Mouse (Mus musculus): Measurements from ENCODE around the gene Vps8. TPM values are rescaled to one million over a fixed set of nuclear protein-coding genes. Genes with fewer than 3 reads are reported as not detected.

Vps8 gene
- polyA plus RNA-seq, 1 experiment from 2014 or later, result 14.5 TPM

DNA sequence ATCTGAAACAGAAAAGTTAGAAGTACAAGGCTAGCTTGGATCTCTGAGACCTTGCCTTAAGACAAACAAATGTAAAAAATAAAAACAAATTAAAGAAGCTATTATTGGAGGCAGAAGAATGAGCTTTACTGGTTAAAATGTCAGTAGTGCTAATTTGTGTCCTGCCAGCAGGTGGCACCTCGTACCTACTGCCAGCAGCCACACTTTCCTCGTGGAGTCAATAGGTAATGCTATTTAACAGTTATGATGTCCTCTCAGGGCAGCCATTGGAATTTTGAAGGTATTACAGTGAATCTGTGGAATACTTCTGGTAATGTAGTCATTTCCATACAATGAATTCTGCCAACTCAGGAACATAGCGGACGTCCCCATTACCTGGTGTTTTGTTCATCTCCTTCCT is 65.5 kb downstream of the Vps8 start:
- no peak overlapping the region for H3K9ac ChIP-seq
- 45% methylated on average over 4 of the region's 4 CpGs for WGBS

DNA sequence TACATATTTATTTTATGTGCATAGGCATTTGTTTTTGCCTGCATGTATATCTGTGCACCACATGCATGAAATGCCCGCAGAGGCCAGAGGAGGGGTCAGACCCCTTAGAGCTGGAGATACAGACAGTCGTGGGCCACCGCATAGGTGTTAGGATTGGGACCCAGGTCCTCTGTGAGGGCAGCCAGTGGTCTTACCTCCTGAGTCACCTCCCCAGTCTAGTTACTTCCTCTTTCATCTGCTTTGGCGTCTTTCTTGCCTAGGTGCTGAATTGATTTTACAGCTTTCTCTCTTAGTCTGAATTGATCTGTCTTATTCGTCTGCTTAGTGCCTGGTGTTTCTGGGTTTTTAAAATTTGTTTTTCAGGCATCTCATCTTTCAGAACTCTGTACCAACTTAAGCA is 69.4 kb downstream of the Vps8 start:
- Histone ChIP-seq H3K27me3 (no peaks in the 10 kb centered on the region), H3K9ac (no peak overlapping the region), H3K4me1 (0 out of 2 replicates have a peak, but pooled peaks cover 3% of the 10 kb centered on the region), H3K4me2 (no peak overlapping the region), H3K4me3 (no peak overlapping the region), H3K9me3 (no peaks in the 10 kb centered on the region), H3K27ac (no peak overlapping the region), H3K36me3 (no peaks in the 10 kb centered on the region)
- no peak for ATAC-seq (ENCODE audit: insufficient number of reproducible peaks, low FRiP score, low TSS enrichment, low read depth)
- WGBS, result 65% methylated on average over 5 of the region's 5 CpGs

More for the DNA sequence above, 65.5 kb downstream of the Vps8 start:
- Histone ChIP-seq H3K36me3 (no peaks in the 10 kb centered on the region), H3K9me3 (no peaks in the 10 kb centered on the region), H3K27ac (no peak overlapping the region), H3K27me3 (no peaks in the 10 kb centered on the region), H3K4me3 (no peak overlapping the region), H3K4me1 (0 out of 2 replicates have a peak, but pooled peaks cover 3% of the 10 kb centered on the region), H3K4me2 (no peak overlapping the region)
- ATAC-seq (ENCODE audit: insufficient number of reproducible peaks, low FRiP score, low TSS enrichment, low read depth), result no peak

DNA sequence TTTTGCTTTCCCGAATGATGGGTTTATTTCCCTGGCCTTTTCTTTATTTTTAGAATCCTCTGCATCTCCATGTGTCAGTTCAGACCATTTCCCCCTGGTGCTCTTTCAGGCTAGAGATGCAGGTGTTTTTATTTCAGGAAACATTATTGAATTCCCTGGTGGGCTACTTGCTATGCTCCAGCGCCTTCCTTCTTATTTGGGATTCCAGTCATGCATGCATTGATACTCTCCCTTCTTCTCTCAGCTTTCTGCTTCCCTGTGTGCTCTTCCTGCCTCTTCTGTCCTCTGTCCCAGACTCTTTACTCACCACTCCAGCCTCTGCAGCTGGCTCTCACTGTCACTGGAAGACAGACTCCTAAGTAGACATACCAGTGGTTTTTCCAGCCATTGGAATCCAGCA is 70.0 kb downstream of the Vps8 start:
- H3K36me3 ChIP-seq, result no peaks in the 10 kb centered on the region
- H3K27me3 ChIP-seq, result no peaks in the 10 kb centered on the region
- H3K9me3 ChIP-seq, result no peaks in the 10 kb centered on the region
- 50% methylated on average over 2 of the region's 2 CpGs for WGBS
- H3K4me1 ChIP-seq, result 0 out of 2 replicates have a peak, but pooled peaks cover 3% of the 10 kb centered on the region
- no peak overlapping the region for H3K4me3 ChIP-seq
- no peak overlapping the region for H3K9ac ChIP-seq
- H3K27ac ChIP-seq, result no peak overlapping the region
- no peak overlapping the region for H3K4me2 ChIP-seq
- ATAC-seq (ENCODE audit: insufficient number of reproducible peaks, low FRiP score, low TSS enrichment, low read depth), result no peak

DNA sequence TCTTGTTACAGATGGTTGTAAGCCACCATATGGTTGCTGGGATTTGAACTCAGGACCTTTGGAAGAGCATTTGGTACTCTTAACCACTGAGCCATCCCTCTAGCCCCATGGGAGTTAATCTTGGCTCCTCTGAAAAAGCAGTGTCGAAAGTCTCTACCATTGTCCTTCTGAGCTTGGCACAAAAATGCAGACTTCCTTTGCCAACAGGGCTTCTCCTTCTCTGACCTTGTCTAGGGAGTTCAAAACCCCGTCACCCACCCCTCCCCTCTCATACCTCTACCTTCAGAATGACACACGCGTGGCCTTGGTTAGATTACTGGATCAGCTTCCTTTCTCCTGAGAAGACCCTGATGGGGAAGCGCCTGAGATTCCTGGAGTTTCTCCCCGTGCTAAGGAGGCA is 71.8 kb downstream of the Vps8 start:
- Histone ChIP-seq H3K9me3 (no peaks in the 10 kb centered on the region), H3K9ac (no peak overlapping the region), H3K36me3 (no peaks in the 10 kb centered on the region), H3K27me3 (no peaks in the 10 kb centered on the region), H3K4me1 (peaks cover 11% of the 10 kb centered on the region), H3K27ac (no peak overlapping the region), H3K4me3 (no peak overlapping the region), H3K4me2 (no peak overlapping the region)
- WGBS, result 92% methylated on average over 6 of the region's 6 CpGs
- ATAC-seq (ENCODE audit: insufficient number of reproducible peaks, low FRiP score, low TSS enrichment, low read depth), result no peak

DNA sequence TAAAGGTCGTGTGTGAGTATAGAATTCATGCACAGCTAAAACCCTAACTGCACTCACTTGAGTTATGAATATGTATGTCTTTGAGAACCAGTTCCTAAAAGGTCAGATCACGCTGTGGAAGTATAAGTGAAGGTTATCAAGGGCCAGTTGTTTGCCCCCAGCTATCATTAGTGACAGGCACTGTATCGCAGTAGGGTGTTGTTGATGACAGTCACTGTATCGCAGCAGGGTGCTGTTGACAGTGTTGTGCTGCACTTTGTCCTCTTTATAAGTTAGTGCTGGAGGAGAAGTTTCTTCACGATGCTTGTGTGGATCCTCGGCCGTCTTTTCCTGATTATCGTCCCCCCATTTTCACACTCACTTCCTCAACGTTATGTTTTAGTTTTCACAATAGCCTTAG is 73.9 kb downstream of the Vps8 start:
- no peaks in the 10 kb centered on the region for H3K36me3 ChIP-seq
- H3K27ac ChIP-seq, result no peak overlapping the region
- no peaks in the 10 kb centered on the region for H3K9me3 ChIP-seq
- no peak for ATAC-seq (ENCODE audit: insufficient number of reproducible peaks, low FRiP score, low TSS enrichment, low read depth)
- peaks cover 16% of the 10 kb centered on the region for H3K4me1 ChIP-seq
- no peak overlapping the region for H3K4me2 ChIP-seq
- 84% methylated on average over 9 of the region's 9 CpGs for WGBS
- no peak overlapping the region for H3K9ac ChIP-seq
- no peak overlapping the region for H3K4me3 ChIP-seq
- no peaks in the 10 kb centered on the region for H3K27me3 ChIP-seq

DNA sequence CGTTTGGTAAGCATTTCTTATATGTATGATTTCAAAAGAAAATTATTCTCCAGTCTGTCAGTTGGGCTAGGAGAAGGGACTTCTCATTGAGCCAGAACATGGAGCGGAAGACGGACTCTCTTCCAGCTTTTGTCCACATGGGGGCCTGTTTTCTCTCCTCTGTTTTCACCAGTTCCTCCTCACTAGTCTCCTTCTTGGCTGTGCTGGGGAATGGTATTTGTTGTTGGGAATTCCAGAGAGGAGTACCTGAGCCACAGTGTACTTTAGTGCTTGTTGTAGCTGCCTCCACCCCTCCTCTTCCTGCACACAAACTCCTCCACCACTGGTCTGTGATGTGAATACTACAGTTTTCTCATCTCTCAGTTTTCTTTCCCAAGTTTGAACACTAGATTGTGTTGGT is 74.7 kb downstream of the Vps8 start:
- H3K4me2 ChIP-seq, result no peak overlapping the region
- no peak overlapping the region for H3K27ac ChIP-seq
- no peak for ATAC-seq (ENCODE audit: insufficient number of reproducible peaks, low FRiP score, low TSS enrichment, low read depth)
- peaks cover 16% of the 10 kb centered on the region for H3K4me1 ChIP-seq
- H3K4me3 ChIP-seq, result no peak overlapping the region
- H3K27me3 ChIP-seq, result no peaks in the 10 kb centered on the region
- WGBS, result 60% methylated on average over 3 of the region's 3 CpGs
- H3K9ac ChIP-seq, result no peak overlapping the region
- H3K36me3 ChIP-seq, result 0 out of 2 replicates have a peak, but pooled peaks cover under 1% of the 10 kb centered on the region
- H3K9me3 ChIP-seq, result no peaks in the 10 kb centered on the region

DNA sequence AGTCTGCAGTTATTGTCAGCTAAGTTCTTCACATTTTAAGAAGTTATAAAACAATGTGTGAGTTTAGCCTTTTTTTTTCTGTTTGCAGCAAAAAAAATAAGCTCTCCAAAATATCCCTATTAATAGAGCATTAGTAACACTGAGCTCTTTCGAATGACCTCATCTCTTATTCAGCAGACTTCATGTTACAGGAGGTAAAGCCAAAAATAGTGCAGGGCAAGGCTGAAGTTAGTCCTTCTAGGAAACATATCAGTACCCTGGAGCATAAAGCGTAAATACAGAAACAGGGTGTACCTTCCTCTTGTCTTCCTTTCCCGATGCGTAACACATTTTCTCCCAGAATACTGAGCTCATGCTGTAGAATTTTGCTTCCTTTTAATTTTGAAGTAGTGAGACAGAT is 76.1 kb downstream of the Vps8 start:
- Histone ChIP-seq H3K4me3 (no peak overlapping the region), H3K36me3 (0 out of 2 replicates have a peak, but pooled peaks cover 3% of the 10 kb centered on the region), H3K4me1 (peaks cover 12% of the 10 kb centered on the region), H3K9ac (no peak overlapping the region), H3K27me3 (no peaks in the 10 kb centered on the region), H3K4me2 (no peak overlapping the region), H3K27ac (peak overlapping the region; percentile 61; the same call in 1 of the 2 replicates), H3K9me3 (no peaks in the 10 kb centered on the region)
- WGBS, result 64% methylated on average over 4 of the region's 4 CpGs
- ATAC-seq (ENCODE audit: insufficient number of reproducible peaks, low FRiP score, low TSS enrichment, low read depth), result no peak

DNA sequence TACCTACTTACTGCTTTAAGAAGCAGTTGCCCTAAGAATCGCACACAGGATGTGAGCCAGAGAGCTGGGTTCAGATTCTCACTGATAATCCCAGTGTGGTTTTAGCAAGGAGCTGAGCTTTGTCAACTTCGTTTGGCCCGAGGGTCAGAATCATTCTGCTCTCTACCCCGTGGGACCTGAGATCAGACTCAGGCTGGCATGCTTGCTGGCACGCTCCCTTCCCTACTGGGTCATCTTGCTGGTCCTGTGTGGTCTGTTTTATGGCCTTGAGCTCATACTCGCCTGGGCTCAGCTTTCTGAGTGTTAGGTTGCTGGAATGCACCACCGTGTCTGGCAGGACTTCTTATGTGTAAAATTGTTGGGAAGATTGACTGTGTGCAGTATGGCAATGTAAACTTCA is 76.7 kb downstream of the Vps8 start:
- Histone ChIP-seq H3K4me1 (peaks cover 12% of the 10 kb centered on the region), H3K27ac (peak overlapping the region; percentile 61; the same call in 1 of the 2 replicates), H3K4me3 (no peak overlapping the region), H3K4me2 (no peak overlapping the region), H3K9ac (no peak overlapping the region), H3K27me3 (no peaks in the 10 kb centered on the region), H3K36me3 (0 out of 2 replicates have a peak, but pooled peaks cover 3% of the 10 kb centered on the region), H3K9me3 (no peaks in the 10 kb centered on the region)
- WGBS, result 35% methylated on average over 7 of the region's 7 CpGs
- no peak for ATAC-seq (ENCODE audit: insufficient number of reproducible peaks, low FRiP score, low TSS enrichment, low read depth)

DNA sequence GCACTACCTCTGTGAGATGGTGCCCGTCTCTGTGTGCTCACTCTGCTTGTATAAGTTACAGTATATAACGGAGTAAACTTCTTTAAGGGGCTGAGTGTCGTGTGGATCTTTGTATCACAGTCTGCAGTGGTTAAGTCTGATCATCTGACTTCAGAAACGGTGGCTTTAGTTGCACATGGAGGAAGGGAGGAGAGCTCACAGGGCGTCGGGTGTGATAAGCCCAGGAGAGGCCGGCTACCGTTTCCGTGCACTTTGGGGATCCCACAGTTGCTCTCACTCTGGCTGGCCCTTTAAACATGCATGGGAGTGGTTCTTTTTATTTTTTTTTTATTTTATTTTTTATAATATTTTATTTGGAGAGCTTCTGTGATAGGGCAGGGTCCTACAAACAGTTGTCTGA is 95.9 kb downstream of the Vps8 start:
- H3K36me3 ChIP-seq, result no peaks in the 10 kb centered on the region
- H3K9ac ChIP-seq, result no peak overlapping the region
- no peak overlapping the region for H3K4me2 ChIP-seq
- no peaks in the 10 kb centered on the region for H3K9me3 ChIP-seq
- H3K4me3 ChIP-seq, result no peak overlapping the region
- H3K27ac ChIP-seq, result no peak overlapping the region
- no peaks in the 10 kb centered on the region for H3K27me3 ChIP-seq
- 88% methylated on average over 9 of the region's 9 CpGs for WGBS
- no peak for ATAC-seq (ENCODE audit: insufficient number of reproducible peaks, low FRiP score, low TSS enrichment, low read depth)
- H3K4me1 ChIP-seq, result no peaks in the 10 kb centered on the region

DNA sequence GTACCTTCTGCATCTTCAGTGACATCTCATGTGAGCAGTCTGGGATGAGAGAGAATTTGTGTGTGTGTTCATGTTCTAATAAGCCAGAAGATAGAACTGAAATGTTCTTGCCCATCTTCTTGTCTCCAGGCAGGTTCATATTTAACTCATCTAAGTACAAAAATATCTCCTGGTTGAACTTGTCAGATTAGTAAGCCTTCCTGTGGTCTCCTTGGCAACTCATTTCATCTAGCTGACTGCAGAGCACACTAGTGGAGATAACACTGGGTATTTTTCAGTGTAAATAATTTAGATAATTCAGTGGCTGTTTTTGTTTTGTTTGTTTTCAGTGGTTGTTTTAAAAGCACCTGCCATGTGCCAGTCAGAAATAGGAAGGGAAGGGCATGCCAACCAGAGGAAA is 96.9 kb downstream of the Vps8 start:
- ATAC-seq (ENCODE audit: insufficient number of reproducible peaks, low FRiP score, low TSS enrichment, low read depth), result no peak
- Histone ChIP-seq H3K36me3 (no peaks in the 10 kb centered on the region), H3K4me2 (no peak overlapping the region), H3K4me1 (no peaks in the 10 kb centered on the region), H3K4me3 (no peak overlapping the region), H3K9me3 (no peaks in the 10 kb centered on the region), H3K27me3 (no peaks in the 10 kb centered on the region), H3K27ac (no peak overlapping the region), H3K9ac (no peak overlapping the region)

DNA sequence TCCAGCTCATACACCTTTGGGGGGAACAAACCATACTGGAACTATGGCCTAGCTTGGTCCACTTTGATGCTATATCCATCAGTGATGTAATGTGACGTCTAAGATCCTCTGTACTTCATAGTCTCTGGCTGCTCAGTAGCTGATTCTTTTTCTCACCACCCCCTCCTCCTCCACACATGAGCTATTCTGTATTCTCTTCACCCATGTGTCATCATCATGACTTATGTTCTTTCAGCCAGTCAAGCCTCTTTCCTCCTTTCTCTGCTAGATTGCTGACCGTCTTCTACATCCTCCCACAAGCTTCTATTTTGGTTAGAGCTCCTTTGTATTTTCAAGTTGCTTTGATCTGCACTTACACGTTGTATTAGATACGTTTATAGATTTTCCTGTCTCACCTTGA is 100.8 kb downstream of the Vps8 start:
- Histone ChIP-seq H3K4me1 (no peaks in the 10 kb centered on the region), H3K9me3 (no peaks in the 10 kb centered on the region), H3K27me3 (no peaks in the 10 kb centered on the region), H3K4me3 (no peak overlapping the region), H3K27ac (no peak overlapping the region), H3K36me3 (peaks cover 12% of the 10 kb centered on the region; the same call in 1 of the 2 replicates), H3K9ac (no peak overlapping the region), H3K4me2 (no peak overlapping the region)
- WGBS, result 82% methylated on average over 4 of the region's 4 CpGs
- no peak for ATAC-seq (ENCODE audit: insufficient number of reproducible peaks, low FRiP score, low TSS enrichment, low read depth)

DNA sequence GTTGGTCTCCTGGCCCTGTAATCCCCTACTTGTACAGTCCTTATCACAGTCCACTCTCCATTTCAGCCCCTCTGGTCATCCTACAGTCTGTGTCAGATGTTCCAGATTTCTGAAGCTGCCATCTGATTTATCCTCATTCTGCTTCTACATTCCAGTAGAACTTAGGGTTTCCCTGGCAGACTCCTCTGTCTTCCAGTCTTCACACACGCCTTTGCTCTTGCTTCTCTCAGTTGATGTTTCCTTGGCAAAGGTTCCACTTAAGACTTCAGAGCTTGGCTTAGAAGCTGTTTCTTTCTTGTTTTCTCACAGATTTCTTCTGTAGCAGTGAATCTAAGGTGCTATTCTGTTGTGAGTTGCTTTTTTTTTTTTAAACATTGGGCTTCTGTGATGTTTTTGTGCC is 102.5 kb downstream of the Vps8 start:
- 90% methylated on average over 1 of the region's 1 CpGs for WGBS
- Histone ChIP-seq H3K36me3 (peaks cover 12% of the 10 kb centered on the region; the same call in 1 of the 2 replicates), H3K4me2 (no peak overlapping the region), H3K4me1 (no peaks in the 10 kb centered on the region), H3K9me3 (no peaks in the 10 kb centered on the region), H3K27ac (no peak overlapping the region), H3K27me3 (no peaks in the 10 kb centered on the region), H3K4me3 (no peak overlapping the region), H3K9ac (no peak overlapping the region)
- ATAC-seq (ENCODE audit: insufficient number of reproducible peaks, low FRiP score, low TSS enrichment, low read depth), result no peak
